Mouse (Mus musculus) spleen, postnatal 36 days (tissue): ENCODE data around the gene Cltb.
"Not testable (repeated sequence)": the region's sequence is repeated elsewhere in the genome, so short reads cannot be mapped to it uniquely, and the experiment has no call there.

Experiments used
- DNase-seq, 2 experiments: peaks; one replicate each; pipeline ENCODE4 v3.0.0; 2022; ENCODE audit warnings: low spot score in 2 of 2, mixed read lengths in 1 of 2

Gene Cltb

GRCm38 (mm10) chr13:54610972-54611754 is at the start of gene Cltb:
TSS of gene Cltb (minus strand) at chr13:54611344.
- peak; percentile 69 to 72 for DNase-seq

GRCm38 (mm10) chr13:54660877-54661276 is 49.7 kb upstream of the Cltb start:
- no peak for DNase-seq

GRCm38 (mm10) chr13:54650461-54650860 is 39.3 kb upstream of the Cltb start:
- no peak for DNase-seq

- no peak for DNase-seq
Measured at GRCm38 (mm10) chr13:54635011-54635410, 23.9 kb upstream of the Cltb start.

- no peak for DNase-seq
Measured at GRCm38 (mm10) chr13:54632731-54633277, 21.7 kb upstream of the Cltb start.

GRCm38 (mm10) chr13:54629128-54629527 is 18.0 kb upstream of the Cltb start:
- no peak for DNase-seq

GRCm38 (mm10) chr13:54621960-54622521 is 10.9 kb upstream of the Cltb start:
- DNase-seq = peak in 1 of 2 experiments; percentile 6

- peak; percentile 94 to 96 for DNase-seq
Measured at GRCm38 (mm10) chr13:54621155-54621932, 10.2 kb upstream of the Cltb start, which contains the start of gene Faf2. TSS of gene Faf2 (plus strand) at chr13:54621784.

- no peak for DNase-seq
Measured at GRCm38 (mm10) chr13:54616998-54617397, 5.9 kb upstream of the Cltb start.

- DNase-seq = no peak
Measured at GRCm38 (mm10) chr13:54616307-54616706, 5.2 kb upstream of the Cltb start.

GRCm38 (mm10) chr13:54613141-54613540 is 2.0 kb upstream of the Cltb start:
- not testable (repeated sequence) for DNase-seq

- no peak for DNase-seq
Measured at GRCm38 (mm10) chr13:54610613-54610971, 552 bp downstream of the Cltb start.

GRCm38 (mm10) chr13:54609301-54609700 is 1.8 kb downstream of the Cltb start:
- DNase-seq = no peak

- no peak for DNase-seq
Measured at GRCm38 (mm10) chr13:54608666-54609065, 2.5 kb downstream of the Cltb start.

GRCm38 (mm10) chr13:54608002-54608401 is 3.1 kb downstream of the Cltb start:
- DNase-seq = no peak

GRCm38 (mm10) chr13:54607204-54607603 is 3.9 kb downstream of the Cltb start:
- DNase-seq = no peak

- no peak for DNase-seq
Measured at GRCm38 (mm10) chr13:54605426-54605825, 5.7 kb downstream of the Cltb start.

- DNase-seq = no peak
Measured at GRCm38 (mm10) chr13:54604221-54604620, 6.9 kb downstream of the Cltb start.

GRCm38 (mm10) chr13:54603501-54603900 is 7.6 kb downstream of the Cltb start:
- no peak for DNase-seq

GRCm38 (mm10) chr13:54602639-54603111 is 8.5 kb downstream of the Cltb start:
- no peak for DNase-seq

GRCm38 (mm10) chr13:54598622-54599143 is 12.5 kb downstream of the Cltb start:
- DNase-seq = no peak

GRCm38 (mm10) chr13:54596870-54597269 is 14.3 kb downstream of the Cltb start:
- no peak for DNase-seq
